Mouse (Mus musculus): ENCODE data around the gene Tenm4. TPM values are rescaled to one million over a fixed set of nuclear protein-coding genes. Genes with fewer than 3 reads are reported as not detected.

The Tenm4 gene
- polyA plus RNA-seq, 1 experiment from 2014 or later: 62.8 TPM

DNA sequence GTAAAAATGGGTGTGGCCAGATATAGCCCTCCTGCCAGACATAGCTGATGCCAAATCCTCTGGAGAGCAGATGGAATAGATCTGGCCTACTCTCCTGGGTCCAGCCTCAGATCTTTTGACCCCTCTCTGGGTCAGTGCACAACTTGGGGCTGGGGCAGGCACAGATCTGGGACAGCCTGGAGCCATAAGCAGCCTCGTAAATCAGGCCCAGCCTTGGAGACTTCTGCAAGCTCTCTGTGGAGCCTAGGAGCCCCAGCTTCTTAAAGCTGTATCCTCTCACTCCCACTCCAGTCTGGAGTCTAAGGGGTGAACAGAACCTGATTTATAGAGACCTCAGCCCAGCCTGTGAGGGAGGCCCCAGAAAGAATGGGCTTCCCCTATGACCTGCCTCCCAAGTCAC, 354.3 kb downstream of the Tenm4 start:
- WGBS: 50% methylated on average over 1 of the region's 1 CpGs
- H3K4me2 ChIP-seq (replicated peaks): no peak overlapping the region
- H3K9ac ChIP-seq: no peak overlapping the region
- no peak for ATAC-seq (ENCODE audit: insufficient number of reproducible peaks, insufficient read depth, low FRiP score, low TSS enrichment)
- no peaks in the 10 kb centered on the region for H3K27me3 ChIP-seq
- no peaks in the 10 kb centered on the region for H3K36me3 ChIP-seq
- no peak overlapping the region for H3K4me3 ChIP-seq
- peaks cover 6% of the 10 kb centered on the region; the same call in 1 of the 2 replicates for H3K4me1 ChIP-seq
- no peak overlapping the region for H3K27ac ChIP-seq
- H3K9me3 ChIP-seq: no peaks in the 10 kb centered on the region

DNA sequence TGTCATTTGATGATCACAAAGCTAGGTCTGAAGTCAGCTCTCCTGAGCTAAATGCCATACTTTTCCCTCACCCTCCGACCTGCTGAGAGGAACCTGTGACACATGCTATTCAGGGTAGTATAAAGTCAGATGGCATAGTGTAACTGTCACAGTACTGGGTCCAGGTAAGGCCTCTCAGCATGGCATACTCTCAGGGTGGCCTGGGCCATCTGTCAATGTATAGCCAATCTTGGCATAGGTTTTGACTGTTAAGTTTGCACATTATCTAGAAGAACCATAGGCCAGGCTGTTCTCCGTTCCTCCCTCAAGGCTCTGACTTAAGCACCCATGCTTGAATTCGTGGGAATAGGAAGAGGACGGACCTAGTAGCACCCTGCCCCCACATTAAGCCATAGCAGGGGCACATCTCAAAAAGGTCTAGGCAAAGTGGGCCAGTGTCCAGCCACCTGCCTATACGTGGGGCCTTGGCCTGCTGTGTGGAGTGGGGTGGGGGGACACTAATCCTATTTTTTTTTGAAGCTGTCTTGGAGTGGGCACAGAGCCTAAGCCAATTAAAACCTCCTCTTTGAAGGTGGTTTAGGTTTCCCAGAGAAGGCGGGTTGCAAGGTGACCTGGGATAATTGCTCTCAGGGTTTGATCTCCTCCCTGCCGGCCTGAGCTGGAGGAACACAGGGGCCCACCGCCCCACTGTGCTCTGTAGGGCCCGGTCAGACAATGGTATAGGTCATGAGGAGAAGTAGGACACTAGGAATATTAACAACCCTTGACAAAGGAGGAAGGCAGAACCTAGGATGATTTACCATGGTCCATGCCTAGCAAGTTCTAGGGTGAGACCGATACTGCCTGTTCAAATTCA, 359.8 kb downstream of the Tenm4 start:
- H3K4me3 ChIP-seq: no peak overlapping the region
- no peak overlapping the region for H3K9ac ChIP-seq
- H3K4me1 ChIP-seq: peaks cover 37% of the 10 kb centered on the region
- H3K36me3 ChIP-seq: no peaks in the 10 kb centered on the region
- no peak overlapping the region for H3K4me2 ChIP-seq (replicated peaks)
- no peaks in the 10 kb centered on the region for H3K9me3 ChIP-seq
- H3K27me3 ChIP-seq: no peaks in the 10 kb centered on the region
- ATAC-seq (ENCODE audit: insufficient number of reproducible peaks, insufficient read depth, low FRiP score, low TSS enrichment): 0 out of 2 replicates have a peak, but pooled peaks have one; percentile 8
- 35% methylated on average over 10 of the region's 10 CpGs for WGBS
- no peak overlapping the region for H3K27ac ChIP-seq

DNA sequence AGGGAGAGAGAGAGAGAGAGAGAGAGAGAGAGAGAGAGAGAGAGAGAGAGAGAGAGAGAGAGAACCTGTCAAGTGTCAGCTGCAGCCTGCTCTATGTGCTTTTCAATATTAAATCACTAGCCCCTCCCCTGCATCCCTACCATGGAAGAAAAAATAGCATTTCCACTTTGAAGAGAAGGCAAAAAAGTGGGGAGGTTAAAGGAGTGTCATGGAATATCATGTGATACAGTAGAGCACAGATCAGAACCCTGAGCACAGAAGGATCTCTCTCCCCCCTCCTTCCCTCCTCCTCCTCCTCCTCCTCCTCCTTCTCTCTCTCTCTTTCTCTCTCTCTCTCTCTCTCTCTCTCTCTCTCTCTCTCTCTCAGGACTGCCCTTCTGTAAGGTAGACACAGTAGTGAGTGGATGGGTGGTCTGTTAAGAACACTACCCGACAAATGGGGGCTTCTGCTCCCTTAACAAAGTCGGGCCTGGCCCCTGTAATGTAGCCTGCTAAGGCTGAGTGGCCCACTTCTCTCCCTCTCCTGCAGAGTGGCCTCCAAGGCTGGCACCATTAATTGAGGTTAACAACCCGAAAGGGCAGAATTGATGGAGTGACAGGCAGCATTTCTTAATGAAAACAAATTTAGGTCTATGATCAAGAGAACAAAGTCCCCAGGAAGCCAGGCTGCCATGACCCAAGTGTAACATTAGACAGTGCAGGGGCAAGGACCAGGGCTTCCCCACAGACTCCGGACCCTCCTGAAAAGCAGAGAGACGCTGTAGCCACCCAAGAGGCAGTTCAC, 361.1 kb downstream of the Tenm4 start:
- 8% methylated on average over 5 of the region's 5 CpGs for WGBS
- peak overlapping the region; percentile 54; the same call in 1 of the 2 replicates for H3K27ac ChIP-seq
- peaks cover 42% of the 10 kb centered on the region for H3K4me1 ChIP-seq
- no peak for ATAC-seq (ENCODE audit: insufficient number of reproducible peaks, insufficient read depth, low FRiP score, low TSS enrichment)
- no peaks in the 10 kb centered on the region for H3K9me3 ChIP-seq
- H3K4me3 ChIP-seq: no peak overlapping the region
- H3K4me2 ChIP-seq (replicated peaks): no peak overlapping the region
- H3K9ac ChIP-seq: no peak overlapping the region
- no peaks in the 10 kb centered on the region for H3K36me3 ChIP-seq
- H3K27me3 ChIP-seq: no peaks in the 10 kb centered on the region

DNA sequence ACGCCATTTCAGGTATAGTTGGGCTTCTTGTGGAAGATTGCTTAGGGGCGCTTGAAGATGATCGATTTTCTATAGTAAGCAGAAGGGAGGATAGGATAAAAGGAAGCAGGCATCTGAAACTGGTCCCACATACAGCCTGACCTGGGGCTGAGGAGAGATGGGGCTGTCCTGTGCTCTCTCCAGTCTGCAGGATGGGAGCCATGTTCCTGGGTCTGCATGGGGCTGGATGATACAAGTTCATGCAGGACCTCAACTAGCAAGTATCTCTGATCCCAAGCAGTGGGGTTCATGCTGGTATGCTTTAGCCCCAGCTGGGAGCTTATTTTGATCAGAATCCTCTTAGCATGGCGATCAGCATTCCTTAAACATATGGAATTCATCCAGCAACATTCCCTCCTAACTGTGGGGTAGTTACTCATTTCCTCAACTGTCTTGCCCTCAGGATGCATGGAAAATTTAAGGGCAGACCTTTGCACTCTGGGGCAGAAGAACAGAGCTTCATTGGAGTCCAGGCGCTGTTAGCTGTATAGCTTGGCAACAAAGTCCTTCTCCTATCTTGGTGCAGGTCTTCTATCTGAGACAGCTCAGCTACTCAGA, 361.9 kb downstream of the Tenm4 start:
- Histone ChIP-seq H3K27me3 (no peaks in the 10 kb centered on the region), H3K9me3 (no peaks in the 10 kb centered on the region), H3K4me1 (peaks cover 42% of the 10 kb centered on the region), H3K4me2 (replicated peaks) (no peak overlapping the region), H3K36me3 (no peaks in the 10 kb centered on the region), H3K4me3 (no peak overlapping the region), H3K9ac (no peak overlapping the region), H3K27ac (peak overlapping the region; percentile 54)
- ATAC-seq (ENCODE audit: insufficient number of reproducible peaks, insufficient read depth, low FRiP score, low TSS enrichment): no peak
- WGBS: 36% methylated on average over 5 of the region's 5 CpGs

DNA sequence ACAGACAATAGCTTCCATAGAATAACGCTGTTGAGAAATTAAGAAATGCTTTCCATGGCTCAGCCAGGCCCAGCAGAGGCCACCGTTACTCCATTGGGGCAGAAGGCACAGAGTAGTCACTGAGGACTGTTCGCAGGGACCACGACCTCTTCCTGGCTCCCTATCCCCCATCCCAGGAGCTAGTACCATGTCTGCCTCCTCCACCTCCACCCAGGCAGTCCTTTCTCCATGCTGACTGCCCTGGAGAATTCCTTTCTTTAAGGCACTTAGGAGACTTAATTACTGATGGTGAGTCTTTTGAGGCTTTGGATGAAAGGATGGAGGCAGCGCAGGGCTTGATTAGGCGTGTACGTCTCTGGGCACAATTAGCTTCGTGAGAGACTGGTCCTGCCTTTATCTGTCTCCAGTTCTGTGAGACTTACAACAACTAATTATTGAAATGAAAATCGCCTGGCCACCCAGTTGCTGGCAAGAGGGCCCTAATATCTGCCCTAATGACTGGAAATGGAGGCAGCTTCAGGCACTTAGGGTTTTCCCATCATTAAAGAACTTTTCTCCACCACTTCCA, 365.4 kb downstream of the Tenm4 start:
- ATAC-seq (ENCODE audit: insufficient number of reproducible peaks, insufficient read depth, low FRiP score, low TSS enrichment): no peak
- H3K4me1 ChIP-seq: peaks cover 47% of the 10 kb centered on the region
- H3K4me2 ChIP-seq (replicated peaks): no peak overlapping the region
- no peak overlapping the region for H3K4me3 ChIP-seq
- H3K36me3 ChIP-seq: no peaks in the 10 kb centered on the region
- H3K9me3 ChIP-seq: no peaks in the 10 kb centered on the region
- H3K27ac ChIP-seq: no peak overlapping the region
- no peaks in the 10 kb centered on the region for H3K27me3 ChIP-seq
- WGBS: 56% methylated on average over 9 of the region's 9 CpGs
- no peak overlapping the region for H3K9ac ChIP-seq

DNA sequence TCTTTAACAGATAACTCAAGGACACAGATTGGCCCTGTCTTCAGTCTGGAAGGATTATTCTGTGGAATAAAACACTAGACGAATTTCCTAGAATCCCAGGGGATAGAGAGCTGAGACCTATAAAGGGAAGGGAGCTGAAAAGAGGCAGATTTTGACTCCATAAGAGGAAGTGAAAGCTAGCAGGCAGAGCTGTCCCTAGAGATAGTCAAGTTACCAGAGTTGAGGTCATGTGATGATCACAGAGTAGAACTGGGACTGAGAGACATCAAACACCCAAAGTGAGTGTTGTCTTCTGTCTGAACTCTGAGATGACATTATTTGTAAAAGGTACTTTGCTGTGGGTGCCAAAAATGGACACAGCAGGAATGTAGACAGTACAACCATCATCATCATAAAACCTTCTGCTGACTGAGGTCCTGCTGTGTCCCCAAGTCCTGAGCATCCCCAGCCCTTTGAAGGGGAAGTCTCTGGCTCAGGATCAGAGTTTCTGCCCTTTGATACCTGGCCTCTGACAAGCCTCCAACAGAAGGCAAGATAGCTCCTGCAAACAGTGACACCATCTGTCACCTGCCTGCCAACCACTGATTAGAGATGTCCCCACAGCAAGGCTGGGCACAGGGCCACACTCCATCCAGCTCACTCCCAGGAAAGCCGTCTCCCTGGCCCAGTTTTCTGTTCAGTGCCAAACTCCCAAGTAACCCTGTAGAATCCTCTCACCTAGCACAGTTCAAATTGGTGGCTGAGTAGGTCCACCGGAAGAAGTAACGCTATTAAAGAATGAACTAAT, 368.4 kb downstream of the Tenm4 start:
- Histone ChIP-seq H3K9me3 (no peaks in the 10 kb centered on the region), H3K4me2 (replicated peaks) (no peak overlapping the region), H3K9ac (no peak overlapping the region), H3K4me3 (no peak overlapping the region), H3K27ac (peak overlapping the region; percentile 43; the same call in 1 of the 2 replicates), H3K27me3 (no peaks in the 10 kb centered on the region), H3K36me3 (no peaks in the 10 kb centered on the region), H3K4me1 (peaks cover 31% of the 10 kb centered on the region)
- WGBS: 78% methylated on average over 4 of the region's 4 CpGs
- ATAC-seq (ENCODE audit: insufficient number of reproducible peaks, insufficient read depth, low FRiP score, low TSS enrichment): no peak

DNA sequence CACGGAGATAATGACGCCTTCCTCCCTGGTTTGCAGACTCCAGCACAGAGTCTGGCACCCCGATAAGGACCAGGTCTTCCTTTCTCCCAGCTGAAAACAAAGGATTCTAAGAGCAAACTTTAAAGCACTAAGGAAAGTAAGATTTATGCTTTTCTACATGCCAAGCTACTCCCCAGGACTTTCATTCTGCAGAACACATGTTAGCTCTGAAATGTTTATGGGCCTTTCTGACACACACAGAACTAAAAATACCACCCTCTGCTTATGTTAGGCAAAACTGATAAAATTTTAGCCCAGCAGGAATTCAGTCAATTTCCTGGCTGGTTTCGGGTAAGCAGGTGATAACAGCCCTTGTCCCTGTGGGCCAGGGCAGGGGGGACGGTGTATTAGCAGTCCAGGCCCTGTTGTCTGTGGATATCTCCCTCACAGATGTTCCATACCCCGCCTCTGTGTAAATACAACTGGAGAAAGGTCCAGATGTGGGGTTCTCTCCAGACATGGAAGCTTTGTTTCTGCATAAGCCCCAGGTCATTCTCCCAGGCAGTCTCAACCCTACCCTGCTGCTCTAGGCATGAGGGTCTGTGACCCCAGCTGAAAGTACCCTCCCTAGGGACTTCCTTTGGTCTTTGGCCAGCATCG, 369.5 kb downstream of the Tenm4 start:
- Histone ChIP-seq H3K9ac (no peak overlapping the region), H3K4me3 (no peak overlapping the region), H3K4me1 (peaks cover 24% of the 10 kb centered on the region), H3K27ac (peak overlapping the region; percentile 43), H3K27me3 (no peaks in the 10 kb centered on the region), H3K4me2 (replicated peaks) (no peak overlapping the region), H3K9me3 (no peaks in the 10 kb centered on the region), H3K36me3 (no peaks in the 10 kb centered on the region)
- 53% methylated on average over 7 of the region's 7 CpGs for WGBS
- ATAC-seq (ENCODE audit: insufficient number of reproducible peaks, insufficient read depth, low FRiP score, low TSS enrichment): 0 out of 2 replicates have a peak, but pooled peaks have one; percentile 32

DNA sequence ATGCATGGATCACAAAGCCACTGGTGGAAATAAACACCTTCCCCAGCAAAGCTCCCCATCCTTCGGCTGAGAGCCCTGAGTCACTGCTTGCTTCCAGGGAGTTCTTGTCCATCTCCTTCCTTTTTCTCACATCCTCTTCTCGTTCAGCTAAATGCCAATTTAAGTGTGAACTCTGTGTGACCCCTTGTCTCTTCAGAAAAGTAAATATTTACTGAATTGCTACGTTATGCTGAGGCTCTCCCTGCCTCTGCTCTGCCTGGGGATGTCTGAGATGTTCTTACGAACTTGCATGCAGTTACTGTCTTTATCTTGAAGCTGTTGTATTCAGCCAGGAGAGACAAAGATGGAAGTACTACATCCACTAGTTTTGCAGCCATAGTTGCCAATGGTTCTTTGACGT, 374.9 kb downstream of the Tenm4 start:
- no peaks in the 10 kb centered on the region for H3K27me3 ChIP-seq
- 39% methylated on average over 5 of the region's 5 CpGs for WGBS
- H3K9me3 ChIP-seq: no peaks in the 10 kb centered on the region
- H3K4me3 ChIP-seq: no peak overlapping the region
- no peak overlapping the region for H3K4me2 ChIP-seq (replicated peaks)
- H3K36me3 ChIP-seq: peaks cover 4% of the 10 kb centered on the region; the same call in 1 of the 2 replicates
- peaks cover 7% of the 10 kb centered on the region; the same call in 1 of the 2 replicates for H3K4me1 ChIP-seq
- H3K9ac ChIP-seq: no peak overlapping the region
- no peak overlapping the region for H3K27ac ChIP-seq
- no peak for ATAC-seq (ENCODE audit: insufficient number of reproducible peaks, insufficient read depth, low FRiP score, low TSS enrichment)

DNA sequence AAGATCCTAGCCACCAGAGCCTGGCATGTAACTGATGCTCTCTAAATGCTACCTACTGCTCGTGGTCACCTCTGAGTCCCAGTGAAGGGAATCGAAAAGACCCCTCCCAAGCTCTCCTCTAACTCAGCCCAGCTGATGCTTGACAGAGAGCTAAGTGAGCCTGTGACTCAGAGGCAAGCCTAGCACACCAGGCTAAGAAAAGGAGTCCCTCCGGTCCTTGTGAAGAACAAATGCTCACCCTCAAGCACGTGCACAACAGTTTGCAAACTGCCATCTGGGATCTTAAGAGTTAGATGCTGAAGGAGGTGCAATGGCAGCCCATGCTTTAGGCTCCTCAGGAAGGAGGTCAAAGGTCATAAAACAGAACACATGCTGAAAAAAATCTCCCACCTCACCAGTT, 380.8 kb downstream of the Tenm4 start:
- Histone ChIP-seq H3K9me3 (no peaks in the 10 kb centered on the region), H3K27ac (no peak overlapping the region), H3K4me1 (peaks cover 47% of the 10 kb centered on the region), H3K4me3 (no peak overlapping the region), H3K27me3 (no peaks in the 10 kb centered on the region), H3K4me2 (replicated peaks) (no peak overlapping the region), H3K9ac (no peak overlapping the region), H3K36me3 (peaks cover 6% of the 10 kb centered on the region; the same call in 1 of the 2 replicates)
- ATAC-seq (ENCODE audit: insufficient number of reproducible peaks, insufficient read depth, low FRiP score, low TSS enrichment): no peak
- WGBS: 50% methylated on average over 4 of the region's 4 CpGs

DNA sequence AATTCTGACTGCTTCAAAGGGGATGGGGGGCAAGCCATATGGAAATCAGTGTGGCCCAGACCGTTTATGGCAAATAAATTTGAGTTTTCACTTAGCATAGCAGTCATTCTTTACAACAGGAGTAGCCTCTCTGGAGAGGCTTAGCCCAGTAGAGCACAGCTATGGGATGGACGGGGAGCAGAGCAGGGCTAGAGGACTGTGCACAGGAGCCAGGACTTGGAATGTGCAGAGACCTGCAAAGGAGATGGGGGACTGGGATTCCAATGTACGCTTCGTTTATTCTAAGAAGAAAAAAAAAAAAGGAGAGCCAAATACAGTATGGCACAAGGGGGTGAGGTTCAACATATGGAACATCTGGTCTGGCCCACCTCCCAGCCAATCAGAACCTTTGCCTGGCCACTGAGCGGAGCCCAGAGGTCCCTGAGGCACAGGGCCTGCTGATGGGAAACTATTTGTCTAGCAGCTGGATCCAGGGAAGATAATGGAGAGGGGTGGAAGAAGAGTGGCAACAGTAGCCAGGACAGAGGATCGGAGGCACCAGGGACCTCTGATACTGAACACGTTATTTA, 381.3 kb downstream of the Tenm4 start:
- Histone ChIP-seq H3K9me3 (no peaks in the 10 kb centered on the region), H3K4me3 (no peak overlapping the region), H3K9ac (no peak overlapping the region), H3K27me3 (no peaks in the 10 kb centered on the region), H3K4me1 (peaks cover 47% of the 10 kb centered on the region), H3K36me3 (peaks cover 8% of the 10 kb centered on the region; the same call in 1 of the 2 replicates), H3K27ac (peak overlapping the region; percentile 5), H3K4me2 (replicated peaks) (no peak overlapping the region)
- 0 out of 2 replicates have a peak, but pooled peaks have one; percentile 13 for ATAC-seq (ENCODE audit: insufficient number of reproducible peaks, insufficient read depth, low FRiP score, low TSS enrichment)
- WGBS: 34% methylated on average over 7 of the region's 7 CpGs

Data from embryonic facial prominence, embryonic 12.5 days (tissue).